ENCODE assay signal across 31 mouse cellular contexts in the genomic region with DNA sequence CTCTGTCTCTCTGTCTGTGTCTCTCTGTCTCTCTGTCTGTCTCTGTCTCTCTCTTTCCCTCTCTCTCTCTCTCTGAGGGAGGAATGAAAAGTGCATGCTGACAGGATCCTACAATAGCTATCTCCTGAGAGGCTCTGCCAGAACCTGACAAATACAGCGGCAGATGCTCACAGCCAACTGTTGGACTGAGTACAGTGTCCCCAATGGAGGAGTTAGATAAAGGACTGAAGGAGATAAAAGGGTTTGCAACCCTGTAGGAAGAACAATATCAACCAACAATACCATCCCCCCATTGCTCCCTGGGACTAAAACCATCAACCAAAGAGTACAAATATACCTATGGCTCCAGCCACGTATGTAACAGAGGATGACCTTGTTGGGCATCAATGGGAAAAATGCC.
"Had no signal": no experiment of that assay in that cellular context is flagged by ENCODE, and none has a peak within 500 bp of the region (broad histone marks: within the 10 kb centered on the region; RNA-seq: fewer than 3 reads in every experiment).

No protein-coding gene starts in this region.

- H3K27me3 ChIP-seq: limb, embryonic 12.5 days; limb, embryonic 13.5 days; limb, embryonic 15.5 days; liver, embryonic 12.5 days; liver, embryonic 13.5 days; liver, embryonic 15.5 days; lung, embryonic 15.5 days; megakaryocyte, embryonic 14.5 days; midbrain, embryonic 12.5 days; midbrain, embryonic 13.5 days; midbrain, embryonic 15.5 days had no signal

- H3K9ac ChIP-seq: limb, embryonic 12.5 days; limb, embryonic 13.5 days; limb, embryonic 15.5 days; liver, embryonic 12.5 days; liver, embryonic 13.5 days; liver, embryonic 14.5 days; liver, embryonic 15.5 days; liver, postnatal 0 days; lung, embryonic 14.5 days; lung, embryonic 15.5 days; midbrain, embryonic 12.5 days; midbrain, embryonic 13.5 days; midbrain, embryonic 15.5 days had no signal

- H3K4me2 ChIP-seq: limb, embryonic 12.5 days; limb, embryonic 13.5 days; limb, embryonic 15.5 days; liver, embryonic 11.5 days; liver, embryonic 12.5 days; liver, embryonic 13.5 days; liver, embryonic 15.5 days; lung, embryonic 14.5 days; lung, embryonic 15.5 days; midbrain, embryonic 11.5 days; midbrain, embryonic 12.5 days; midbrain, embryonic 13.5 days; midbrain, embryonic 15.5 days had no signal

- DNase-seq: left cerebral cortex, postnatal 4 days; liver; liver, embryonic 13.5 days; liver, postnatal 0 days; lung, adult 18-20 months; lung, adult 2 months; lung, embryonic 14.5 days; lung, postnatal 10 days; lung, postnatal 14 days; lung, postnatal 36 days; lung, postnatal 4 days; midbrain, embryonic 14.5 days had no signal

- H3K36me3 ChIP-seq: limb, embryonic 10.5 days; limb, embryonic 12.5 days; limb, embryonic 13.5 days; limb, embryonic 15.5 days; liver, embryonic 12.5 days; liver, embryonic 13.5 days; liver, embryonic 15.5 days; lung, embryonic 15.5 days; midbrain, embryonic 10.5 days; midbrain, embryonic 12.5 days; midbrain, embryonic 13.5 days; midbrain, embryonic 15.5 days had no signal

- ATAC-seq: liver, embryonic 12.5 days; liver, postnatal 0 days; lung, postnatal 0 days; midbrain, embryonic 13.5 days; midbrain, embryonic 15.5 days; midbrain, embryonic 16.5 days had no signal

- H3K4me3 ChIP-seq: limb, embryonic 10.5 days; limb, embryonic 12.5 days; limb, embryonic 13.5 days; limb, embryonic 15.5 days; liver, embryonic 12.5 days; liver, embryonic 13.5 days; liver, embryonic 15.5 days; lung, embryonic 15.5 days; megakaryocyte, embryonic 14.5 days; midbrain, embryonic 10.5 days; midbrain, embryonic 12.5 days; midbrain, embryonic 13.5 days; midbrain, embryonic 15.5 days; myocyte had no signal

- H3K4me1 ChIP-seq: limb, embryonic 10.5 days; limb, embryonic 12.5 days; limb, embryonic 13.5 days; limb, embryonic 15.5 days; liver, embryonic 12.5 days; liver, embryonic 13.5 days; liver, embryonic 15.5 days; lung, embryonic 15.5 days; megakaryocyte, embryonic 14.5 days; midbrain, embryonic 10.5 days; midbrain, embryonic 12.5 days; midbrain, embryonic 13.5 days; midbrain, embryonic 15.5 days had no signal

- H3K27ac ChIP-seq: limb, embryonic 10.5 days; limb, embryonic 12.5 days; limb, embryonic 13.5 days; limb, embryonic 15.5 days; liver, embryonic 12.5 days; liver, embryonic 13.5 days; liver, embryonic 14.5 days; liver, embryonic 15.5 days; lung, embryonic 15.5 days; macrophage; midbrain, embryonic 10.5 days; midbrain, embryonic 12.5 days; midbrain, embryonic 13.5 days; midbrain, embryonic 15.5 days had no signal

- H3K9me3 ChIP-seq: limb, embryonic 10.5 days; limb, embryonic 12.5 days; limb, embryonic 13.5 days; limb, embryonic 15.5 days; liver, embryonic 12.5 days; liver, embryonic 13.5 days; liver, embryonic 15.5 days; lung, embryonic 15.5 days; megakaryocyte, embryonic 14.5 days; midbrain, embryonic 10.5 days; midbrain, embryonic 12.5 days; midbrain, embryonic 13.5 days; midbrain, embryonic 15.5 days had no signal
